Mouse (Mus musculus): ENCODE results near the gene Rnf207. TPM values are rescaled to one million over a fixed set of nuclear protein-coding genes. Genes with fewer than 3 reads are reported as not detected.

Rnf207 gene
- polyA plus RNA-seq, 1 experiment from 2014 or later: 10.6 TPM

DNA sequence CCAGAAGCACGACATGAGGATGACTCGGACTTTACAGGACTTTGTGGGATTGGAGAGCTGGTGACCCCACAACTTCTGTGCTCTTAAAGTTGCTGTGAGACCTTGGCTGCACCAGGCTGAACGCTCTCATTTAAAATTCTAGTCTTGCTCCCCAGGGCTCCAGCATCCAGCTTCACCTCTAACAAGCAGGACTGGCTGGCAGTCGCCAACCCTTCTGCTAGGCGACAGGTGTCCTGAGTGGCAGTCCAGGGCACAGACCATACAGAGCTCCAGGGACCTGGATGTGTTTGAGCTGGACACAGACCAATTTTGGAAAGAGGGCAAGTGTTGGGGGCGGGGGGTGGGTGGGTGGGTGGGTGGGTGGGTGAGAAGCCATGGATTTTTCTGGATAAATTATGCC lies 19.0 kb upstream of the Rnf207 start:
- Histone ChIP-seq H3K9me3 (ENCODE audit: control insufficient read depth, low read length) (no peaks in the 10 kb centered on the region), H3K27ac (ENCODE audit: low read depth, low read length) (no peak overlapping the region), H3K9ac (ENCODE audit: low read depth, low read length) (no peak overlapping the region), H3K27me3 (replicated peaks; ENCODE audit: control insufficient read depth, insufficient read depth, low read length) (no peaks in the 10 kb centered on the region), H3K4me1 (ENCODE audit: control insufficient read depth, insufficient read depth, low read depth, low read length) (peaks cover 24% of the 10 kb centered on the region), H3K4me3 (ENCODE audit: low read length) (no peak overlapping the region), H3K36me3 (ENCODE audit: control insufficient read depth, insufficient read depth, low read length) (peaks cover 16% of the 10 kb centered on the region), H3K4me2 (ENCODE audit: low read length) (no peak overlapping the region)
- no peak for ATAC-seq
- 25% methylated on average over 6 of the region's 6 CpGs for WGBS

DNA sequence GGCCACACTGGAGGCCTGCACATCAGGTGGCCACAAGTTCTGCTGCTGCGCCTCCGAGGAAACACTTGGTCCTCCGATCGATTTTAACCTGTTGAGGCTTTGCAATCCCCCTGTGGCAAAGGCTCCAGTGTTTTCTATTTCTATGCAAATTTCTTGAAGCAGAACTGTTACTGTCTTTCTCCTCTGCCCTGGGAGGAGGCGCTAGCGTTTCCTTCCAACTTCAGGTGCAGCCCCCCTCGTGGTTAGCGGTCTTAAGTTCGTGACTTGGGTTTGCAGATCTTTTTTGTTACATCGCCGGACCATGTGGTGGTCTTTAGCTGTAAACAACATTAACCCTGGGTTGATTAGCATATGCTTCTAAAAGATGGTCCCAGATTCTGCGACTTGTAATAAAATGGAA lies 14.8 kb upstream of the Rnf207 start:
- Histone ChIP-seq H3K4me3 (ENCODE audit: low read length) (no peak overlapping the region), H3K4me2 (ENCODE audit: low read length) (no peak overlapping the region), H3K27me3 (replicated peaks; ENCODE audit: control insufficient read depth, insufficient read depth, low read length) (no peaks in the 10 kb centered on the region), H3K36me3 (ENCODE audit: control insufficient read depth, insufficient read depth, low read length) (peaks cover 35% of the 10 kb centered on the region), H3K9ac (ENCODE audit: low read depth, low read length) (no peak overlapping the region), H3K9me3 (ENCODE audit: control insufficient read depth, low read length) (no peaks in the 10 kb centered on the region), H3K27ac (ENCODE audit: low read depth, low read length) (no peak overlapping the region), H3K4me1 (ENCODE audit: control insufficient read depth, insufficient read depth, low read depth, low read length) (peaks cover 2% of the 10 kb centered on the region; the same call in 1 of the 2 replicates)
- no peak for ATAC-seq
- 90% methylated on average over 12 of the region's 12 CpGs for WGBS

GRCm38 (mm10) chr4:152332952-152333351 lies 14.2 kb upstream of the Rnf207 start:
- Histone ChIP-seq H3K4me1 (ENCODE audit: control insufficient read depth, insufficient read depth, low read depth, low read length) (no peaks in the 10 kb centered on the region; the same call in 1 of the 2 replicates), H3K4me3 (ENCODE audit: low read length) (no peak overlapping the region), H3K4me2 (ENCODE audit: low read length) (no peak overlapping the region), H3K36me3 (ENCODE audit: control insufficient read depth, insufficient read depth, low read length) (peaks cover 35% of the 10 kb centered on the region), H3K9me3 (ENCODE audit: control insufficient read depth, low read length) (no peaks in the 10 kb centered on the region), H3K27ac (ENCODE audit: low read depth, low read length) (no peak overlapping the region), H3K9ac (ENCODE audit: low read depth, low read length) (no peak overlapping the region), H3K27me3 (replicated peaks; ENCODE audit: control insufficient read depth, insufficient read depth, low read length) (no peaks in the 10 kb centered on the region)
- 33% methylated on average over 2 of the region's 2 CpGs for WGBS
- ATAC-seq: peak; percentile 71

- no peak overlapping the region for H3K9ac ChIP-seq (ENCODE audit: low read depth, low read length)
- H3K27me3 ChIP-seq (replicated peaks; ENCODE audit: control insufficient read depth, insufficient read depth, low read length): no peaks in the 10 kb centered on the region
- no peak overlapping the region for H3K4me3 ChIP-seq (ENCODE audit: low read length)
- ATAC-seq: no peak
- H3K27ac ChIP-seq (ENCODE audit: low read depth, low read length): no peak overlapping the region
- 80% methylated on average over 6 of the region's 6 CpGs for WGBS
- no peaks in the 10 kb centered on the region for H3K9me3 ChIP-seq (ENCODE audit: control insufficient read depth, low read length)
- peaks cover 25% of the 10 kb centered on the region for H3K36me3 ChIP-seq (ENCODE audit: control insufficient read depth, insufficient read depth, low read length)
- peaks cover 15% of the 10 kb centered on the region for H3K4me1 ChIP-seq (ENCODE audit: control insufficient read depth, insufficient read depth, low read depth, low read length)
- no peak overlapping the region for H3K4me2 ChIP-seq (ENCODE audit: low read length)
These were observed 9.9 kb upstream of the Rnf207 start for GRCm38 (mm10) chr4:152328691-152329090.

- peak overlapping the region; percentile 95 for H3K9ac ChIP-seq (ENCODE audit: low read depth, low read length)
- no peak overlapping the region for H3K27ac ChIP-seq (ENCODE audit: low read depth, low read length)
- 4% methylated on average over 11 of the region's 11 CpGs for WGBS
- H3K27me3 ChIP-seq (replicated peaks; ENCODE audit: control insufficient read depth, insufficient read depth, low read length): 0 out of 2 replicates have a peak, but pooled peaks cover 2% of the 10 kb centered on the region
- H3K9me3 ChIP-seq (ENCODE audit: control insufficient read depth, low read length): no peaks in the 10 kb centered on the region
- peak overlapping the region; percentile 93 for H3K4me3 ChIP-seq (ENCODE audit: low read length)
- H3K4me1 ChIP-seq (ENCODE audit: control insufficient read depth, insufficient read depth, low read depth, low read length): peaks cover 15% of the 10 kb centered on the region
- peaks cover 13% of the 10 kb centered on the region for H3K36me3 ChIP-seq (ENCODE audit: control insufficient read depth, insufficient read depth, low read length)
- H3K4me2 ChIP-seq (ENCODE audit: low read length): peak overlapping the region; percentile 86
- ATAC-seq: no peak
These were observed 7.8 kb upstream of the Rnf207 start for GRCm38 (mm10) chr4:152326543-152326942.

DNA sequence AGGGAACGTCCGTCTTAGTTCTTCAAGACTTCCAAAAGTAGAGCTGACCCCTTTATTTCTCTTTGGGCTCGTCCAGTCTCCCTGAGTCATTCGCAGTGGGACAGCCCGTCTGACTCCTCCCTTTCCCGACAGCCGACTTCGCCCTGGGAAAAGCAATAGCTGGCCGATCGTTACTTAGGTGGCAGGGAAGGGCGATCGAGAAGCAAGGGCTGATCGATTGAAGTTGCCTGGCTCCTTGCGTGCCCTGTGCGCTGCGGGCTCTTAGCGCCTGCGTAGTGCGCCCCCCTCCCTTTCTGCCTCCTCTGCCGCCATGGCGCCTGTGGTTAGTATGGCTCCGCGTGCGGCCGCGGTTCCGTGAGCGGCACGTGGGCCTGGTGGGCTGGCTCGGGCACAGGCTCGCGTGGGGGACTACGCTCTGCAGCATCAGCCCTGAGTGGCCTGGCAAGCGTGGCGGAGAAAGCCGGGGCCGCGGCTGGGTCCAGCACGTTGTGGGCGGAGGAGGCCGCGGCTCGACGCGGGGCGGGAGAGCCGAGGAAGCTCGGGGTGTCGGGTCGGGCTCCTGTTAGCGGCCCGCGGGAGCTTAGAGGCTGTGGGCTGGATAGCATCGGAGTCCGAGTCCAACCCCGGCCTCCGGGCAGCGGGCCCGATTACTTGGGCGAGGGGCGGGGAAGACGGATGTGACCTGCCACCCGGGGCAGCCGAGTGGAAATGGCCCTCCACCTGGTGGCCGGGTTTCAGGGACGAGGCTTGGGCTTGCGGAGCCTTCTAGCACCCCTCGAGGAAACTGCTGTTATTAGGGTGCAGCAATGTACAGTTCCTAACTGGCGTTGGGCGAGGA lies 7.0 kb upstream of the Rnf207 start, which contains the start of gene Rpl22:
Gene Rpl22 (plus strand): TSS at position 169 of the 838 bp plus-strand sequence.
- Histone ChIP-seq H3K9me3 (ENCODE audit: control insufficient read depth, low read length) (no peaks in the 10 kb centered on the region), H3K27ac (ENCODE audit: low read depth, low read length) (peak within 1 kb of the TSS; percentile 83), H3K27me3 (replicated peaks; ENCODE audit: control insufficient read depth, insufficient read depth, low read length) (0 out of 2 replicates have a peak, but pooled peaks cover 2% of the 10 kb centered on the region), H3K4me1 (ENCODE audit: control insufficient read depth, insufficient read depth, low read depth, low read length) (peaks cover 15% of the 10 kb centered on the region), H3K36me3 (ENCODE audit: control insufficient read depth, insufficient read depth, low read length) (peaks cover 10% of the 10 kb centered on the region), H3K4me2 (ENCODE audit: low read length) (peak within 1 kb of the TSS; percentile 86), H3K4me3 (ENCODE audit: low read length) (peak within 1 kb of the TSS; percentile 93), H3K9ac (ENCODE audit: low read depth, low read length) (peak within 1 kb of the TSS; percentile 95)
- under 1% methylated on average over 62 of the region's 70 CpGs for WGBS
- peak; percentile 97 for ATAC-seq

DNA sequence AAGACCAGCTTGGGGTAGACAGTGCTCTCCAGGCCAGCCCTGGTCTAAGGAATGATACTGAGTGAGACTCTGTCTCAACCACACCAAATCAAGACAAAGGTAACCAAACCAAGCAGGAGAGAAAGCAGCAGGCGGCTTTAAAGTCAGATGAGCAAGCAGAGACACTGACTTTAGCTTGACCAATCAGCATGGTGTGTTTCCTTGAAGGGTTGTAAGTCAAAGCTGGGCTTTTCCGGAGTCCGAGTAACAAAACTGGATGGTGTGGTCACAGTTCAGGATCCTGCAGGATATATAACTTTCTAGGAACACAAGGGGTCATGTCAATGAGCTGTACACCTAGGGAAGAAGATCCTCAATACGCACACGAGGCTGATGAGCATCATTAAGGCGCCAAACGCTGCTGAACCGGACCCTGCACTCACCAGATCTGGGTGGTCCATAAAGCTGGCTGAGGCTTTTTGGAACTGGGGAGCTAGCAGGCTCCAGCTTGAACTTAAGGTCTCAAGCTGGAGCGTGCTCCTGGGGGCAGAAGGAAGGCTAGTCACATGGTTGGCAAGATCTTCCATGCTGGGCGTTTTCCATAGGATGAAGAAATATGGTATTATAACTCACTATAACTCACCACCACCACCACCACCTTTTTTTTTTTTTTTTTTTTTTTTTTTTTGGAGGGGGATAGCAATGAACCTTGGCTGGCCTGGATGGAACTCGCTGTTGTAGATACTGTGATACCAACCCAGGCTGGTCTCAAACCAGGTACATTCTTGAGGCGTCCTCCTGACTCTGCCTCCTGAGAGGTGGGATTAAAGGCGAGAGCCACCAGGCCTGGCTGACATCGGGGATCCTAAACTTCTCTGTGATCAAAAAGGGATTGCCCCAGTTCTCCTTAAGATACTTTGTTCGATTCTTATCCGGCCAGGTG lies 6.1 kb upstream of the Rnf207 start:
- Histone ChIP-seq H3K27me3 (replicated peaks; ENCODE audit: control insufficient read depth, insufficient read depth, low read length) (0 out of 2 replicates have a peak, but pooled peaks cover 2% of the 10 kb centered on the region), H3K4me1 (ENCODE audit: control insufficient read depth, insufficient read depth, low read depth, low read length) (peaks cover 15% of the 10 kb centered on the region), H3K9me3 (ENCODE audit: control insufficient read depth, low read length) (no peaks in the 10 kb centered on the region), H3K4me3 (ENCODE audit: low read length) (peak overlapping the region; percentile 93), H3K4me2 (ENCODE audit: low read length) (peak overlapping the region; percentile 49), H3K9ac (ENCODE audit: low read depth, low read length) (0 out of 2 replicates have a peak overlapping the region, but pooled peaks have one; percentile 29), H3K27ac (ENCODE audit: low read depth, low read length) (no peak overlapping the region), H3K36me3 (ENCODE audit: control insufficient read depth, insufficient read depth, low read length) (peaks cover 9% of the 10 kb centered on the region)
- WGBS: 58% methylated on average over 16 of the region's 16 CpGs
- ATAC-seq: peak; percentile 31

DNA sequence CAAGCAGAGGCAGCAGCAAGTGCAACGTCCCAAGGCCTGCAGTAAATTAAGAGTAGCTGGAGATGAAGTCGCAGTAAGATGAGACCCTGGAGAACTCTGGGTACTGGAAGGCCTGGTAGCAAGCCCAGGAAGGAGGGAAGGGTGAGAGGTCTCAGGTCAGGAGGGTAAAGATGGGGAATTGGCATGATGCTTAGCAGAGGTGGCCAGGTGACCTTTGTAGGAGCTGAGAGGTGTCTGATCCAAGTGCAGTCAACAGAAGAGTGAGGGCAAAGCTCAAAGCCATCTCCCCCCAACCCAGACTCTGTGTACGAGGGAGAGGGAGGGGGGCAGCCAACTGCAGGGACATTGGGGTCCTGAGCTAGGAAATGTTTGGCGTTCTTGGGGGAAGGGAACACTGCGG lies 2.7 kb upstream of the Rnf207 start:
- no peak overlapping the region for H3K27ac ChIP-seq (ENCODE audit: low read depth, low read length)
- H3K27me3 ChIP-seq (replicated peaks; ENCODE audit: control insufficient read depth, insufficient read depth, low read length): peaks cover 19% of the 10 kb centered on the region
- H3K4me2 ChIP-seq (ENCODE audit: low read length): no peak overlapping the region
- WGBS: 60% methylated on average over 5 of the region's 5 CpGs
- H3K9ac ChIP-seq (ENCODE audit: low read depth, low read length): no peak overlapping the region
- no peak overlapping the region for H3K4me3 ChIP-seq (ENCODE audit: low read length)
- H3K9me3 ChIP-seq (ENCODE audit: control insufficient read depth, low read length): no peaks in the 10 kb centered on the region
- peaks cover 2% of the 10 kb centered on the region for H3K4me1 ChIP-seq (ENCODE audit: control insufficient read depth, insufficient read depth, low read depth, low read length)
- no peaks in the 10 kb centered on the region for H3K36me3 ChIP-seq (ENCODE audit: control insufficient read depth, insufficient read depth, low read length)
- ATAC-seq: no peak

GRCm38 (mm10) chr4:152317631-152318033 lies 1.2 kb downstream of the Rnf207 start:
- Histone ChIP-seq H3K27ac (ENCODE audit: low read depth, low read length) (no peak overlapping the region), H3K4me1 (ENCODE audit: control insufficient read depth, insufficient read depth, low read depth, low read length) (peaks cover 15% of the 10 kb centered on the region; the same call in 1 of the 2 replicates), H3K9ac (ENCODE audit: low read depth, low read length) (no peak overlapping the region), H3K9me3 (ENCODE audit: control insufficient read depth, low read length) (no peaks in the 10 kb centered on the region), H3K4me2 (ENCODE audit: low read length) (no peak overlapping the region), H3K36me3 (ENCODE audit: control insufficient read depth, insufficient read depth, low read length) (no peaks in the 10 kb centered on the region), H3K27me3 (replicated peaks; ENCODE audit: control insufficient read depth, insufficient read depth, low read length) (peaks cover 42% of the 10 kb centered on the region), H3K4me3 (ENCODE audit: low read length) (no peak overlapping the region)
- ATAC-seq: no peak
- WGBS: 72% methylated on average over 6 of the region's 6 CpGs
